Mouse (Mus musculus) CH12.LX (cell line): ENCODE measurements around the gene Mmp28.

Experiments used
- BHLHE40 ChIP-seq: IDR thresholded peaks from 2 replicates; pipeline ENCODE4 v1.6.1; 2011; ENCODE audit warnings: mild to moderate bottlenecking, low read depth, low read length, improper control_type of control experiment
- CTCF ChIP-seq, 2 experiments: IDR thresholded peaks in 1 of 2; conservative IDR thresholded peaks in 1 of 2; 2 replicates each; pipeline ENCODE4 v1.5.1; 2011 to 2012; ENCODE audit warnings: low read depth in 2 of 2, low read length in 2 of 2, improper control_type of control experiment in 1 of 2, inconsistent platforms in 1 of 2, mild to moderate bottlenecking in 1 of 2, moderate library complexity in 1 of 2
- EP300 ChIP-seq: IDR thresholded peaks from 2 replicates; pipeline ENCODE4 v1.6.1; 2011; ENCODE audit warnings: low read length, improper control_type of control experiment
- MAZ ChIP-seq: IDR thresholded peaks from 2 replicates; pipeline ENCODE4 v1.6.1; 2012; ENCODE audit warnings: low read depth, mild to moderate bottlenecking, inconsistent platforms, low read length, improper control_type of control experiment, moderate library complexity
- MYC ChIP-seq: IDR thresholded peaks from 2 replicates; pipeline ENCODE4 v1.6.1; 2011; ENCODE audit warnings: low read depth, mild to moderate bottlenecking, improper control_type of control experiment, low read length
- POLR2A ChIP-seq: IDR thresholded peaks from 2 replicates; pipeline ENCODE4 v1.6.1; 2011; ENCODE audit warnings: low read depth, mild to moderate bottlenecking, improper control_type of control experiment, low read length

DNA sequence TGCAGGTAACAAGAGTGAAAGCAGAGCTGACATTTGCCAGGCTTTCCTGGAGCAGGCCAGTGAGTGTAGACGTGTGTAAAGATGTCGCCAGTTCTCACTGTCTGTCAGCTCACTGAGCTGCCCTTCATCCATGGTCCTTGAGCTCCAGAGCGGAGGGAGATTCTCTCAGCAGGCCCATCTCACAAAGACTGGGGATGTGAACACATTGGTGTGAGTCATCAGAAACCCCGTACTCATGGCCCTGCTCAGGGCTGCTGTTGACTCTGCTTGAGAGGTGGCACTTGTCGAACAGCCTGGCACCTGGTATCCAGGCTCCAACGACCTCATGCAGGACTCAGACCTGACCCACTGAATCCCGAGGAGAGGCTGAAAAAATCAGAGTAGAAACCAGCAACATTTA, 59.1 kb downstream of the Mmp28 start:
- TF ChIP-seq EP300: no peak
- TF ChIP-seq MYC: no peak
- TF ChIP-seq BHLHE40: no peak
- TF ChIP-seq MAZ: no peak
- TF ChIP-seq CTCF (conservative IDR thresholded peaks at IDR 0.05 in 1 of 2, IDR thresholded peaks at IDR 0.05 in 1 of 2; ENCODE audit: low read depth in 2 of 2, low read length in 2 of 2): no peak
- no peak for TF ChIP-seq POLR2A
